Mouse (Mus musculus) myocyte (in vitro differentiated cells): ENCODE data around the gene Ankdd1b.

ENCODE experiments used
- CEBPB ChIP-seq: IDR thresholded peaks from 2 replicates; pipeline ENCODE4 v1.6.1; 2011; ENCODE audit warnings: mild to moderate bottlenecking, moderate library complexity; ENCODE audit not compliant: poor library complexity, insufficient read depth, severe bottlenecking
- E2F4 ChIP-seq: IDR thresholded peaks from one replicate; pipeline ENCODE4 v1.6.1; 2011; ENCODE audit warnings: mild to moderate bottlenecking, control low read depth, moderate library complexity; ENCODE audit not compliant: insufficient read depth
- MAX ChIP-seq: IDR thresholded peaks from one replicate; pipeline ENCODE4 v1.6.1; 2011; ENCODE audit warnings: low read depth, mild to moderate bottlenecking, control low read depth
- POLR2A ChIP-seq: IDR thresholded peaks from one replicate; pipeline ENCODE4 v1.6.1; 2011; ENCODE audit warnings: low read depth, mild to moderate bottlenecking, control low read depth, moderate library complexity; ENCODE audit not compliant: insufficient read length

DNA sequence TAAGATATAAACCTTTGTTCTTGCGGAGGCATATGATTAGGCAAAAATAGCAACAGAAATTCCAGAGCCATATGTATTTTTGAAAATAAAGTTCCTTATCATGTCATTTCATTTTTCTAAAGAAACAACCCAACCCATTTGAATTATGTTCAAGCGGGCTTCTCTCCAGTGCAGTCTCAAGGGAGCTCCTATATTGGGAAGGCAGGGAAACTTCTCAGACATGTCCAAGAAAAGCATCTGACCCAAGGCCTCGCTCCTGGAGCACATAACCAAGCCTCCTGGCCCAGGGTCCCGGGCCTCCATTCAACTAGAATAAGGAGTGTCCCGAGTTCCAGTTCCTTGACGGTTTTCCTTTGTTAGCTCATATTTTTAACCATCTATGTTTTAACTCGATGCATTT lies 20.1 kb downstream of the Ankdd1b start:
- no peak for TF ChIP-seq POLR2A
- no peak for TF ChIP-seq CEBPB
- TF ChIP-seq E2F4, result no peak
- no peak for TF ChIP-seq MAX
